Mouse (Mus musculus) cortical plate, adult 2 months (tissue): ENCODE measurements at regions not wholly inside any gene's neighbourhood (a gene's known extent, or its start where the extent isn't known, plus 50 kb on each side); places are given as distances from the start of the nearest gene placed in this dataset.

Source experiments
- H3K27ac ChIP-seq: fragments of 200-500 bp; 2 replicates; pipeline ENCODE4 v1.5.1; 2012; ENCODE audit warnings: low read length, control low read depth, inconsistent platforms; ENCODE audit not compliant: insufficient read depth
- H3K4me1 ChIP-seq: fragments of 200-500 bp; 2 replicates; pipeline ENCODE4 v1.6.1; 2011; ENCODE audit warnings: low read length; ENCODE audit not compliant: control insufficient read depth, insufficient read depth
- H3K4me3 ChIP-seq: fragments of 200-500 bp; 2 replicates; pipeline ENCODE4 v1.5.1; 2011; ENCODE audit warnings: mild to moderate bottlenecking, low read length, control low read depth; ENCODE audit not compliant: insufficient read depth
- CTCF ChIP-seq: fragments of 200-500 bp; IDR thresholded peaks from 2 replicates; pipeline ENCODE4 v1.5.1; 2011; ENCODE audit warnings: mild to moderate bottlenecking, control low read depth, low read length; ENCODE audit not compliant: insufficient read depth; ENCODE audit errors: extremely low read depth
- POLR2A ChIP-seq: fragments of 200-500 bp; IDR thresholded peaks from 2 replicates; pipeline ENCODE4 v1.6.1; 2011; ENCODE audit warnings: mild to moderate bottlenecking, low read length, control low read depth; ENCODE audit not compliant: insufficient read depth; ENCODE audit errors: extremely low read depth

- H3K4me3 ChIP-seq, result no peak overlapping the region
- TF ChIP-seq POLR2A (no peak), CTCF (no peak)
- H3K4me1 ChIP-seq, result no peaks in the 10 kb centered on the region
- no peak overlapping the region for H3K27ac ChIP-seq
Measured at GRCm38 (mm10) chr17:79489306-79489705, 122.4 kb upstream of the Rmdn2 start.

- Histone ChIP-seq H3K4me1 (peaks cover 3% of the 10 kb centered on the region; the same call in 1 of the 2 replicates), H3K27ac (0 out of 2 replicates have a peak overlapping the region, but pooled peaks have one; percentile 63), H3K4me3 (no peak overlapping the region)
- TF ChIP-seq POLR2A (no peak), CTCF (no peak)
Measured at GRCm38 (mm10) chr17:79497629-79498028, 114.0 kb upstream of the Rmdn2 start.

GRCm38 (mm10) chr17:79498321-79498720, 113.3 kb upstream of the Rmdn2 start:
- H3K27ac ChIP-seq, result no peak overlapping the region
- TF ChIP-seq CTCF, result no peak
- no peak for TF ChIP-seq POLR2A
- peaks cover 3% of the 10 kb centered on the region; the same call in 1 of the 2 replicates for H3K4me1 ChIP-seq
- H3K4me3 ChIP-seq, result no peak overlapping the region

GRCm38 (mm10) chr17:79501031-79501474, 110.6 kb upstream of the Rmdn2 start:
- TF ChIP-seq POLR2A, result no peak
- no peak for TF ChIP-seq CTCF
- Histone ChIP-seq H3K27ac (no peak overlapping the region), H3K4me3 (no peak overlapping the region), H3K4me1 (peaks cover 3% of the 10 kb centered on the region; the same call in 1 of the 2 replicates)

- Histone ChIP-seq H3K4me1 (peaks cover 3% of the 10 kb centered on the region; the same call in 1 of the 2 replicates), H3K27ac (no peak overlapping the region), H3K4me3 (no peak overlapping the region)
- no peak for TF ChIP-seq CTCF
- TF ChIP-seq POLR2A, result no peak
Measured at GRCm38 (mm10) chr17:79501926-79502325, 109.7 kb upstream of the Rmdn2 start.

- H3K27ac ChIP-seq, result no peak overlapping the region
- H3K4me1 ChIP-seq, result peaks cover 1% of the 10 kb centered on the region; the same call in 1 of the 2 replicates
- no peak for TF ChIP-seq CTCF
- TF ChIP-seq POLR2A, result no peak
- no peak overlapping the region for H3K4me3 ChIP-seq
Measured at GRCm38 (mm10) chr17:79503037-79503436, 108.6 kb upstream of the Rmdn2 start.

GRCm38 (mm10) chr17:79504209-79504608, 107.5 kb upstream of the Rmdn2 start:
- no peak overlapping the region for H3K27ac ChIP-seq
- H3K4me1 ChIP-seq, result no peaks in the 10 kb centered on the region
- no peak overlapping the region for H3K4me3 ChIP-seq
- TF ChIP-seq CTCF (no peak), POLR2A (no peak)

GRCm38 (mm10) chr17:79505565-79505964, 106.1 kb upstream of the Rmdn2 start:
- Histone ChIP-seq H3K27ac (no peak overlapping the region), H3K4me3 (no peak overlapping the region), H3K4me1 (0 out of 2 replicates have a peak, but pooled peaks cover 2% of the 10 kb centered on the region)
- no peak for TF ChIP-seq POLR2A
- no peak for TF ChIP-seq CTCF

GRCm38 (mm10) chr17:79509281-79509680, 102.4 kb upstream of the Rmdn2 start:
- H3K4me1 ChIP-seq, result 0 out of 2 replicates have a peak, but pooled peaks cover 2% of the 10 kb centered on the region
- TF ChIP-seq POLR2A (no peak), CTCF (no peak)
- no peak overlapping the region for H3K27ac ChIP-seq
- no peak overlapping the region for H3K4me3 ChIP-seq

GRCm38 (mm10) chr17:79509957-79510710, 101.5 kb upstream of the Rmdn2 start:
- TF ChIP-seq CTCF (no peak), POLR2A (no peak)
- no peak overlapping the region for H3K27ac ChIP-seq
- no peak overlapping the region for H3K4me3 ChIP-seq
- peaks cover 4% of the 10 kb centered on the region; the same call in 1 of the 2 replicates for H3K4me1 ChIP-seq
